Mouse (Mus musculus): ENCODE results near the gene Tmem238l. TPM values are rescaled to one million over a fixed set of nuclear protein-coding genes. Genes with fewer than 3 reads are reported as not detected.

Gene Tmem238l
- total RNA-seq, 2 experiments from 2014 or later, result not detected

DNA sequence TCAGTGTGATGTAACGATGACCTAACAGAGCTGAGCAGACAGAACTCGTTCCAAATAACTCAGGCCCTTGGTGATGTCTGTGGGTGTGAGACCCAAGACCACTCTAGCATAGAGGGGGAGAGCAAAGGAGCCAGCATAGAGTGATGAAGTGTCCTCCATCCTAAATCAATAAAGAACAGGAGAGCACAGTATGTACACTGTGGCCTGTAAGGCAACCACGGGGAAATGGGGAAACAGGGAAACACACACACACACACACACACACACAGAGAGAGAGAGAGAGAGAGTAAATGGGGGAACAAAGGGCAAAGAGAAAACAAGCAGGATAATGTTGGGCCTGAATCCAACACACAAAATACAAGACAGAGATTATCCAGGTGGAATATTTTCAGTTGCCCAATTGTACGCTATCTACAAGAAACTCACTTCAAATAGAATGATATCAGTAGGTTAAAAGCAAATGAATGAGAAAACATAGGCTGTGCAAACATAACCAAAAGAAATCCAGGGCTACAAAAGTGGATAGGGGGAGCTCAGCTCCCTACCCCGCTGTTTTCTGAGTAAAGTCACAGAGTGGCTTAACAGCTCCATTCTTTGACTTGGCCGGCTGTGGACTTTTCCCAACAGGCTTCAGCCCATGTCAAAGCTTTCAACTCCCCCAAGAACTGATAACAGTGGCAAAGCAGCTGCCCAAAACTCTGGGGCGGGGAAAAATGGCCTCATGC is 19.3 kb downstream of the Tmem238l start:
- no peak for DNase-seq

DNA sequence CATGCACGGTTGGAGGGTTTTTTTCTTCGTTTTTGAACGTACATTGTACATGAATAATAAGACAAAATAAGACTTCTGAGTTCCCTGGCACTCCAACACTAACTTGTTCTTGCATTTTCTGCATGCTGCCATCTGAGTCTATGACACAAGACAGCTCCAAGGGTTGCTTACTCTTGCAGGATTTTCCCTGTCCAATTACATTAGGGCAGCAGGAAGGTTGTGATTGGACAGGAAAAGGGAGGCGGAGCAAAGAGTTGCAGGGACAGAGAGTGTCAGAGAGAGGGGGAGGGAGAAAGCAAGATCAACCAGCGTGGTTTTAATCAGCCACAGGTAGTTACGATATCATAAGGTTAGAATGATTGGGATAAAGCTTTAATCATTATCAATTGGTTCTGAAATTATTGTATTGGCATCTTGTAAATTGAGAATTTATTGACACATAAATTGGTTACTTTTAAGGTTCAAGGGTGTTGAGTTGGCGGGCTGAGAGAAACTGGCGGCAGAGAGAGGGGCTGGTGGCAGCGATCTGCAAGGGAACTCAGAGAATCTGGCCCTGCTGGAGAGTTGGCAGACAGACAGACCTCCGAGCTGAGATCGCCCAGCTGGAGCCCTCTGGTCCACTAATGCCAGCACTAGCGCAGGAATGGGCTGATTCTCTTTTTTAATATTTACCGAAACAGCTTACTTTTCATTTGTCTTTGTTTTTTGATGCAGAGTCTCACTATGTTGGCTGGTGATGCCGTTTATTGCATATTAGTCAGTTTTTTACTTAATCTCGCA is 25.1 kb downstream of the Tmem238l start:
- DNase-seq, result no peak

DNA sequence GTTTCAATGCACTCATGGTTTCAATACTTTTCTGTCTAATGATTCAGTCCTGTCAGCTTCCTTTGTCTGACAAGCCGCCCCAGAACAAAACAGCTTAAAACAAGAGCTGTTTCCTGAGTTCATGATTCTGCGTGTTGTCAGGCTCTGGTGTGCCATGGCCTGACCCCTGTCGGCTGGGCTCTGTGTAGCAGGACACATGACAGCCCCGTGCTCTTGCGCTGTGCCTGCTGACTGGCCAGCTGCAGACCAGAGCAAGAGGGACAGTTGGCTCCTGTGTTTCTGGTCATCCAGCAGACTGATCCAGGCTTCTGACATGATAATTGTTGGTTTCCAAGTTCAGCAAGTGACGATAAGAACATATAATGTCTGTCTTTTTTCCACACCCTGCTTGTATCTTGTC is 26.4 kb downstream of the Tmem238l start:
- peak; percentile 16 for DNase-seq

DNA sequence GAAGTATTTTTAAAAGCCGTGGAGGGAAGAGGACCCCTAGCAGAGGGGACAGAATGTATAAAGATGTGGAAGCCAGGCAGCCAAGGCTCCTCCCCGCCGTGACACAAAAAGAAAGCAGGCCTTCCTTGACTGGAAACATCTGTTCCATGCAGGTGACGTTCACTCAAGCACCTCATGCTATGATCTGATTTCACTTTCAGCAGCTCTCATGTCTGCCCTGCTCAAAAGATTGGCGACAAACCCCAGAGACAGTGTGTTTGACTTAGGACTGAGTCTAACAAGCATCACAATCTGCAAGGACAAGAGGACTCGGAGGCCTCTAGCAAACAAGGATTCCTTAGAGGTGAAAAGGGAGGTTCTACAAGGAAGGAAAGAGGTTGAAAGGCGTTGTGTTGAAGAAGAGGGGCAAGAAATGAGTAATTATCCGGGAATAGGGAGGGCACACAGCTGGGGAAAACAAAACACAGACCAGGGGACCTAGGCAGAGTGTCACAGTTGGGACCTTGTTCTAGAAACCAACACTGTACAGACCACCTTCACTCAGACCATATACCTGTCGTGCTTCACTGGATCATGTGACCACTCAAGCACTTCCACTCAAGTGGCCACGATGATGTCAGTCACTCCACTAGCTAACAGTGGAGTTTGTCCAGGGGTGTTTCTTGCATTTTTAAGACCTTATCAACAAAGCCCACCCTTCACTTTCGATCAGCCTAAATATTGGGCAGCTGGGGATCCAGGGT is 27.2 kb downstream of the Tmem238l start:
- DNase-seq, result no peak

DNA sequence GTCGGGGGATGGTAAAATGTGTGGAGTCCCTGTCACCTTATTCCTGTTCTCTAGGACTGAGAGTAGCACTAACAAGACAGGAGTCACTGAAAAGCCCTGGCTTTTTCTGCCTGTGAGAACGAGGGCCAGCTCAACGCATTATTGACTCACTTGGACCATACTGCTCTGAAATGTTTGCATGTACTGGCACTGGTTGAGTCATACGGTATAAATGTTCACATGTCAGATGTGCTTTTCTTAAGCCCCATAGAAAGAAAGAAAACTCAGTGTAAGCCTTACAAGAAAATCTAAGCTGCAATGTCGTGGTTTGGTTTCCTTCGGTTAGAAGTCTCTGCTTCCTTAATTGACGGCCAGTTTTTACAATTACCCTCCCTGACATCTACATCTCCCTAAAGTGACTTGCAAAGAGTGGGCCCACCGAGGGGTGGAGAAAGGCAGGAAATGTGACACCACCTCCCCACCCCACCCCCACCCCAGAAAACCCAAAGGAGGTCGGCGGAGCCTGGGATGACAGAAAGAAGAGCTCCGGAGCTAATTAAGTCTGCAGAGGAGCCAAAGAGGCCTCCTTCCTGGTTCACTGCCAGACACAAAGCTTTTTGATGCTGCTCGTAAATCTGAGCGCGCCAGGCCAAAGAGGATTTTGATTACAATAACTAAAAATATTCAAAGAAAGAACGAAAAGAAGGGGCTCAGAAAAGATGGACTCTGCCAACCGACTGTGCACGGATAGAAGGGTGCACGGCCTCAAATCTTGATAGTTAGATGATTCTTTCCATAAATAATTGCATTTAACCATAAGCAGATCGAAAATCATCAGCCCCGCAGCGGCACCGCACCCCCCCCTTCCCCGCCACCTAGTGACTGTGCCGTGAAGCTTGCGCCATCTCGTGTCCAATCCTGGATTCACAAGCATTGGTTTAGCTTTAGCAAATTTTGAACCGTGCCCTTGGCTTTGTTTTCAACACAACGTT is 28.0 kb downstream of the Tmem238l start:
- no peak for DNase-seq

DNA sequence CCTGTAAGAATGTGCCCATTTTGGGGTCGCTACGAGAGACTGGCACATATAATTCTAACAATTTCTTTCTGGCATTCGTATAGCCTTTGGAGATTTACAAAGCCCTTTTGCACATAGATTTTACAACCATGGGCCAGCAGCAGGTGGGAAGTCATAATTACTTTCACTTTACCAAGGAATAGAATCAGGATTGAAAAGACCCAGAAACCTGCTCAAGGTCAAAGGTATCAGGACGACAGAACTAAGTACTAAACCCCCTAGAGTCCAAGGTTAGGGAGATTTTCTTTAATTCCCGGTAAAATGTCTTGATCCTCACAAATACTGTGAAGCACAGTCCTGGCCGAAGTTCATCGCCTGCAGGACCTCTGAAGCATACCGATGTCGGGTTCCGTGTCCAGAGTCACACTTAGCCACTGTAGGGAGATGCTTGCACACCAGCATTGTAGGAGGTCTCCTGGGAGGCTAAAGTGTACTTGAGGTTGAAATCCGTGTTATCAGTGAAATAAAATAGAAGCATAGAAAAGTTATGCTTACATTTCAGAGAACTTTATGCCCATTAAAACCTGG is 28.8 kb downstream of the Tmem238l start:
- DNase-seq, result no peak

DNA sequence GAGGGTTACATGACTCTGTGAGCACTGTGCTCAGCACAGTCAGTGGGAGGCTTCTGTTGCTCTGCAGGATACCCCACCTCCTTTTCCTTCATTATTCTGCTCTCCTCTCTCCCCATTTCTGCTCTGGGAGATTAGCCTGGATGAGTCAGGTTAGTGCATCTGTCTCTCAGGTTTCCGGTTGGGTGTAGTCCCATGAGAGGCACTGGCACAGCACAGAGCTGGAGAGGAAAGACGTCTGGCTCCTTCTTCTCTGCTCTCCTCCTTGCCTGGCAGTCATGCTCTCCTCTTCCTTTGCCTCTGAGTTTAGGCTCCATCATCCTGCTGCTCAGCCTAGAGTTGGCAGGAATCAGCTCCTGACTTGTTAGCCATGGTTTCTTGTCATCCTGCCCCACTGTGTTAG is 35.7 kb downstream of the Tmem238l start:
- no peak for DNase-seq

DNA sequence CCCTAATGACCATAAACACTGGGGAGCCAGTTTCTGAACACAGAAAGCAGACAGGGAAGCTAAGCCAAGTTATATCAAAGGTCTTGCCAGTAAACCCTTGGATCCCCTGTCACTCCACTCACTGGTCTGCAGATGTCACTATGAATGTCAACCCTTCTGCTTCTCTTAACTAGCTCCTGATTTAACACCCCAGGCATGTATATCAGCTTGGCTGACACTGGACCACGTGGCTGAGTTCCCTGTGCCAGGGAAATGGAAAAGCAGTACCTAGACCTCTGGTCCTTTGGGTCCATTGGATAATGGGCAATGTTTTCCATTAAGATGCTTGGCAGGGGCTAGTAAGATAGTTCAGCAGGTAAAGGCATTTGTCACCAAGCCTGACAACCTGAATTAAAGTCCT is 37.2 kb downstream of the Tmem238l start:
- no peak for DNase-seq

DNA sequence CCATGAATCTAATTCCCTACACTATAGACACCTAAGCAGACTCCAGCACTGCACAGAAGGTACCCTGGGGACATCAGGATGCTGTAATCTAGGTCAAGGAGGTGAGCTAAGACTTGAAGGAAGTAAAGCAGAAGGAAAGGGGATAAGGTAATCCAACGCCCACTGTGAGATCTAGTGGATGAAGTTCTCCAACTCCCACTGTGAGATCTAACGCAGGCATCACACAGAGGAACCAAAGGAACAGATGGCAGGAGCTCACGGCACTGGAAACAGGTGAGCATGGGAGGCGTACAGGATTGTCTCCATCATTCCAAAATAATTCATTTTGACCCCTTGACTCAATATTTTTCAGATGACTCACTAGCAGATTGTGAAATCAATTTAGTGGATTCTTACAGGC is 40.0 kb downstream of the Tmem238l start:
- DNase-seq, result no peak

DNA sequence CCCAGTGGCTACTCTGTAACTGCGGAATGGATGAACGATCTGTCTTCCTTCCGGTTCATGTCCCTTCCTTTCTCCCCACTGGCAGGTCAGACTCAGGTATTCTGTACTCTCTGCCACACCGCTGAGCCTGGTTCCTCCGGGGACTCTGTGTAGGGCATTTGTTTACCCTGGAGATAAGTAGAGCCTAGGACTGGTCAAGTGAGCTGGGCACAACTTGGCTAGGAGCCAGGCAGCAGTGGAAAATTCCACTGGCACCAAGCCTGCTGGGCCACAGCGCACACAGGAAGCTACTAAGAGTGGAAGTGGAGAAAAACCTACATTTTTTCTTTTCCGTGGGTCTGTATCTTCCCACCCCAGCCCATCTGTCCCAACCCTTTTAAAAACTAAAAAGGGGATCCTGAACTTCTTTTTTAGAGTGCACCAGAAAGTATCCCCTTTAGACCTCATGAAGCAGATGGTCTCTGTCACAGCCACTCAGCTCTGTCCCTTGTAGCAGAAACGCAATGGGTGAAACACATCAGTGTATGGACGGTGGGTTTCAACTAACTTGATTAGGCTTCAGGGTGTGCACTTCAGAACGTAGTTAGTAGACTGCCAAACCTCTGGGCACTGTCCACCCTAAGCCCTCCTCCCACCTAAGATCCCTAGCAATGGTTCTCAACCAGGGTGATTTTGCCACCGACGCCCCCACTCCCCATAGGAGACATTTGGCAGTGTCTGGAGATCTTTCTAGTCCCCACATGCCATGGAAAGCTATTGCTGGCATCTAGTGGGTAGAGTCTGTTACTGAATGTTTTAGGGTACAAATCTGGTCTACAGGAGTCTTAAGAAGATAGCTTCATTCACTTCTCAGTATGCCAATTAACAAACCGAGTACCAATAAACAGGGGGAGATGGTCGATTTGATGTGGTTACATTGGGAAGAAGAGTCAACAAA is 42.3 kb downstream of the Tmem238l start:
- no peak for DNase-seq

DNA sequence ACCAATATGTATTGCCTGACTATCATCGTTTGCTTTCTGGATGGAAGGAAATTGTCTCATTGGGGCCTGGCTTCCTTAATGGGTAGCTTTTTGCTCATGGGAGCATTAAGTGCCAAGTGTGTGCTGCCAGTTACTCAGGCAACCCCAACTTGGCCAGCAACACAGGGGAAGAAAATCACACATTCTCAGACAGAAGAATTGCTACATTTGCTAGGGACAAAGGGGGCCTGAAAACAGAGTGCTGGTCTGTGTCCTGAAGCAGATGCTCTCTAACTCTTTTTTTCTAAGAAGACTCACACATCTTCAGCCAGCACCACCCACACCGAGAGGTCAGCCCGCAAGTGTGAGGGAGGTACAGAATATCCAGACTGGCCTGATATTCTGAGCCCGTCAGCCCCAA is 44.2 kb downstream of the Tmem238l start:
- DNase-seq, result no peak

DNA sequence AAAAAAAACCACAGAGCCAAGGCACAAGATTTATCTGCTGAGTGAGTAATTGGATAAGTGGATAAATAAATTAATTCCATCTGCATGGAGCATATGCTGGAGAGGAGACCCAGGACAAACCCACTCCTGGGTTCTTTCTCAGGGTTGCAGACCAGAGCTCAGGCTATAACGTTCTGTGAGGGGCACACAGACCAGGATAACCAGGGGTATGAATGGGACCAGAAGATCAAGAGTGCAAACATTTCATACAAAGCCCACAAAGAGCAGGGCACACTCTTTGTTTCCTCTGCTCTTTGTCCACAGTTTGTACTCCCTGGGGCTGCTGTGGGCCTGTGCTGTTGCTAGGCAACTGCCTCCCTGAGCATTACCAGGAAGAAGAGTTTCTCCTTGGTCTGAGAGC is 45.3 kb downstream of the Tmem238l start:
- no peak for DNase-seq

DNA sequence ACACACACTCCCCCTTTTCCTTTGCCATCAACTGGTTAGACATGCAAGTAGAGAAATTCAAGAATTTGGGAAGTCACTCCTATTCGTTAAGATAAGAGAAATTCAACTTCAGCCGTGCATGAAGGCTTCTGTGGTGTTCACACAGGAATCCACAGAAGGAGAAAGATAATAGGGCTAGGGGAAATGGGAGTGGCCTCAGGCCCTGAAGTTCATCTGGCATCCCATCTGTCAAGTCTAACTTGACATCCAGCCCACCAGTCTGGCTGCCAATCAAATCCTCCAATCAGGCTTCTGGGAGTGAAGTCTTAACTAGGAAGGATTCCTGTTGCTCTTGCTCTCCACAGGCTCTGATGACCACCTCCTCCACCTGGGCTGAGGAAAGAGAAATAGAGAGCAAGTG is 46.5 kb downstream of the Tmem238l start:
- DNase-seq, result no peak

DNA sequence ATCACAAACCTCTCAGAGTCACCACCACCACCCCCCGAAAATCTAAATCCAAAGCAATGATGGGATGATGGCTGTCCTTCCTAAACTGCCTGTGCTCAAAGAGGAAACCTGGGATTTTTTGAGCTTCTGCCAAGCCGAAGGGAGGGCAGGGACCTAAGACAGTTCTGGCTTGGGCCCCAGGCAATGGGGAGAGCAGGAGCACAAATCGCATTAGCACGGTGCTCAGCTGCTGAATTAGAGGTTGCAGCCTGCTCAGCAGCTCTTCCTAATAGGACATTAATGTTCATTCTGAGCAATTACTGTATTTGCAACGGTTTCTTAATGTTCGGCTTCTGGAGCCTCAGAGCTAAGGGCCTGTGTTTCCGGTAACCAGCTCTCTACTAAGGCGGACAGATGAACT is 51.5 kb downstream of the Tmem238l start:
- DNase-seq, result no peak

DNA sequence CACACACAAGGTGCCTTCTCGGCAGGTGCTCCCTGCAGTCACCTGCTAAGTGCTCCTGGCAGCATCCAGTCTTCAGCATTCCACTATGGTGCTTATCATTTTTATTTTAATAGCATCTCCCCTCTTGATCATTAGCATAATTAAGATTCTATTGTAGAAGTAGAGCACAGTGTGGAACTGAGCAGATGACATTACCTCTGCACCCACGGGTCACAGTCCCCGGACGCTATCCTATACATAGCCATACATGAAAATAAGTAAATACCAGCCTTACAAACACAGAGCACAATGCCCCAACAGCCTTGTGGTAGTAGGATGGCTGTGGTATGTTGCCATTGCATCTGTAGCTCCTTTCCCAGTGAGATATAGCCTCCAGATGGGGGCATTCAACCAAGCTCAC is 52.1 kb downstream of the Tmem238l start:
- no peak for DNase-seq

DNA sequence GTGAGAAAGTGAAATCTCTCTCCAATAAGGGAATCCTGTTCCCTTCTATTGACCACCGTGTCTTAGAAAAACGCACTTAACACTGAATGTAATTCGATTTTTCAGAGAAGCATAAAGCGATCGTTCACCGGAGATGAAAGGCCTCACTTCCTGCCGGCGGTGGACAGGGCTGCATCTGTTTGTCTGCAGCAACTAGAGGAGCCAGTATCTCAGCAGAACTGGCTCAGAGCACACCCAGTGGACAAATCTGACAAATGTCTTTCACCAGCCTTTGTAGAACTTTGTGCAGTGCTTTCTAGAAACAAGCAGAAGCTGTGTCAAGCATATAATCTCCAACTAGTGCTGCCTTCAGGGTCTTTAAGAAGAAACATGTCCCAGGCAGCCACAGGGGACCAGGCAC is 54.0 kb downstream of the Tmem238l start:
- DNase-seq, result no peak

DNA sequence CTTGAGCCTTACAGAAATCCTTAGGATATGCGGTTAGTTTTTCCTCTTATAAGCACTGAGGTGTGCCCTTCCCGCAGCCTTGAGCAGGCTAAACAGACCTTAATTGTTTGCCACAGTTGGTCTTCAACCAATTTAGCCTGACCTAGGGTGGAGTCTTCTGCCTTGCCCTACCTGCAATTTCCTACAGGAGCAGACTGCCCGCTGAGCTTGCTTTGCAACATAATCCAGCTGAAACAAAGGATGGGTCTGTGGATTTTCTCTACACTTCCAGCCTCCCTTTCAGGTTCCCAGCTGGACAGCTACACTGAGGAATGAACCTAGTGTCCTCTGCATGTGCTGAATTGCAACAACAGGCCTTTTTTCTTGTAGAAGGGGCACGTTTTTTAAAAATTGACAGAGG is 55.2 kb downstream of the Tmem238l start:
- DNase-seq, result no peak

Data from gastrocnemius, postnatal 25 days (tissue).